Mouse (Mus musculus) cerebellum, adult 11 months (tissue): Measurements from ENCODE around the gene Mapk7.

ENCODE experiments used
- DNase-seq: peaks from one replicate; pipeline ENCODE4 v3.0.0; 2022

Gene Mapk7

GRCm38 (mm10) chr11:61494129-61494997 is at the start of gene Mapk7:
Mapk7 (minus strand) TSS chr11:61494406.
- DNase-seq, result peak; percentile 96

GRCm38 (mm10) chr11:61541106-61541505 is 46.9 kb upstream of the Mapk7 start:
- no peak for DNase-seq

GRCm38 (mm10) chr11:61540642-61541041 is 46.4 kb upstream of the Mapk7 start:
- DNase-seq, result no peak

GRCm38 (mm10) chr11:61537362-61537761 is 43.2 kb upstream of the Mapk7 start:
- no peak for DNase-seq

GRCm38 (mm10) chr11:61536952-61537351 is 42.7 kb upstream of the Mapk7 start:
- no peak for DNase-seq

- DNase-seq, result no peak
These were observed 41.3 kb upstream of the Mapk7 start for GRCm38 (mm10) chr11:61535530-61535929.

- DNase-seq, result no peak
These were observed 39.4 kb upstream of the Mapk7 start for GRCm38 (mm10) chr11:61533571-61533970.

- no peak for DNase-seq
These were observed 38.6 kb upstream of the Mapk7 start for GRCm38 (mm10) chr11:61532820-61533219.

- DNase-seq, result peak; percentile 81
These were observed 35.1 kb upstream of the Mapk7 start for GRCm38 (mm10) chr11:61529268-61529713.

- DNase-seq, result peak; percentile 83
These were observed 32.7 kb upstream of the Mapk7 start for GRCm38 (mm10) chr11:61526872-61527271.

- DNase-seq, result no peak
These were observed 25.4 kb upstream of the Mapk7 start for GRCm38 (mm10) chr11:61519484-61520107.

- DNase-seq, result no peak
These were observed 24.7 kb upstream of the Mapk7 start for GRCm38 (mm10) chr11:61518871-61519270.

- no peak for DNase-seq
These were observed 23.8 kb upstream of the Mapk7 start for GRCm38 (mm10) chr11:61517971-61518370.

- peak; percentile 35 for DNase-seq
These were observed 20.7 kb upstream of the Mapk7 start for GRCm38 (mm10) chr11:61514953-61515352.

GRCm38 (mm10) chr11:61504713-61505257 is 10.6 kb upstream of the Mapk7 start, which contains the start of gene B9d1:
B9d1 (plus strand) TSS chr11:61505144.
- peak; percentile 98 for DNase-seq

GRCm38 (mm10) chr11:61503933-61504332 is 9.7 kb upstream of the Mapk7 start:
- DNase-seq, result peak; percentile 43

GRCm38 (mm10) chr11:61498736-61499504 is 4.7 kb upstream of the Mapk7 start:
- DNase-seq, result no peak

GRCm38 (mm10) chr11:61497490-61497889 is 3.3 kb upstream of the Mapk7 start:
- DNase-seq, result no peak

GRCm38 (mm10) chr11:61495528-61495927 is 1.3 kb upstream of the Mapk7 start:
- DNase-seq, result no peak

GRCm38 (mm10) chr11:61493525-61494128 is 579 bp downstream of the Mapk7 start:
- DNase-seq, result peak; percentile 50

GRCm38 (mm10) chr11:61492749-61493401 is 1.3 kb downstream of the Mapk7 start:
- no peak for DNase-seq

GRCm38 (mm10) chr11:61490944-61491520 is 3.2 kb downstream of the Mapk7 start:
- DNase-seq, result no peak
